8 mouse cellular contexts compared by ENCODE assay signal in the genomic region with DNA sequence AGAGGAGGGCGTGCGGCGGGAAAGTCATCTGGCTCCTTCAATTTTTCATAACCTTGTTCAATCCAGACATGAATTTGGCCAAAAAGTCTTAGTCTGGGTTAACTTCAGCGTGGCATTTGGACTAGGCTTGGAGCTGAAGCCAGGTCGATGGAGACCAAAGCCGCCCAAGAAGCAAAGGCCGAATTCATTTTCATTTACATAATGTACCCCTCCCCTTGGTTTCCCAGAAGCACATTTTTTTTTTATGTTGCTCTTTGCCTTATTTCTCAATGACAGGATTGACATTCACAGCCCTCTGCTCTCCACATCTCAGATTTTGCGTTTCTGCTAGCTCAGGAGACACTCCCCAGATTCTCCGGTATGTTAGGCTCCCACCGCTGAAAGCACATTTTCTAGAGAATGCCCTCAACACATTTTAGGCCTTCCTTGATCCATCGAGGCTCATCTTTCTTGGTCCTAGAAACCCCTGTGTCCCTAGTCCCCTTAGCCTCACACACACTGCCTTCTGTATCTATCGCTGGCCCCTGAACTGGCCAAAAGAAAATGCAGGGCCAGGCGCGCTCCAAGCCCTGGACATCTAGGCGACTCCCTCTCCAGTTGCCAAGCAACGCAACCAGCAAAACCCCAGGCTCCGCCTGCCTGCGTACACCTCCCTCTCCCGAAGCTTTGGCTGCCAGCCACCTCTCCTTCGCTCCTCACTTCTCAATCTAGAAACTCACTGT. TPM values are rescaled to one million over a fixed set of nuclear protein-coding genes. Genes with fewer than 3 reads are reported as not detected.
DNase-seq lines count a peak whose midpoint lies in the region; ATAC-seq lines count a peak whose summit lies in the region.

No protein-coding gene starts in this region.

- H3K4me3 ChIP-seq in hindbrain, embryonic 16.5 days (ENCODE audit: low read length) = peak overlapping the region; percentile 58

- H3K9ac ChIP-seq in hindbrain, embryonic 16.5 days (ENCODE audit: low read depth, low read length) = peak overlapping the region; percentile 55

- H3K27me3 ChIP-seq in hindbrain, embryonic 16.5 days (replicated peaks; ENCODE audit: control insufficient read depth, insufficient read depth, low read length) = no peaks in the 10 kb centered on the region

- DNase-seq in NIH3T3 (ENCODE audit: low read depth) = peak; percentile 46
- DNase-seq in cerebellum, postnatal 36 days = peak; percentile 87 to 92
- DNase-seq in gastrocnemius, adult 8-10 months (ENCODE audit: low spot score in 2 of 2) = peak; percentile 61 to 85
- peak; percentile 68 to 93 for DNase-seq in left cerebral cortex, adult 8-10 months (ENCODE audit: low spot score in 2 of 2)
- DNase-seq in lung, postnatal 4 days = peak; percentile 77 to 86
- DNase-seq in right cerebral cortex, postnatal 4 days = peak; percentile 91
- no peak for DNase-seq in thymus, postnatal 25 days

- ATAC-seq in hindbrain, embryonic 16.5 days = peak; percentile 64

- peak overlapping the region; percentile 84 for H3K4me2 ChIP-seq in hindbrain, embryonic 16.5 days (ENCODE audit: low read length)

- no peaks in the 10 kb centered on the region for H3K9me3 ChIP-seq in hindbrain, embryonic 16.5 days (ENCODE audit: control insufficient read depth, low read length)

- under 1% methylated on average over 20 of the region's 20 CpGs for WGBS in hindbrain, embryonic 16.5 days

- peaks cover 29% of the 10 kb centered on the region for H3K4me1 ChIP-seq in hindbrain, embryonic 16.5 days (ENCODE audit: control insufficient read depth, insufficient read depth, low read depth, low read length)

- H3K36me3 ChIP-seq in hindbrain, embryonic 16.5 days (ENCODE audit: control insufficient read depth, insufficient read depth, low read length) = no peaks in the 10 kb centered on the region

- peak overlapping the region; percentile 87 for H3K27ac ChIP-seq in hindbrain, embryonic 16.5 days (ENCODE audit: low read depth, low read length)

RNA-seq across cellular contexts. Expression of a gene that starts 3.9 kb away (rescaled TPM):
- total RNA-seq in gastrocnemius, adult 8-10 months (2022) = 100 to 1,000 TPM; 100 to 289 (median 178) TPM
- polyA plus RNA-seq in hindbrain, embryonic 16.5 days (2015; fragmentation: Nextera tagmentation; extraction: Ambion mirVana) = 51.9 and 65.1 TPM in 2 replicates
- total RNA-seq in left cerebral cortex, adult 8-10 months (2022) = 10 to 100 TPM; 65.8 to 95.2 (median 82.5) TPM

RNA-seq across cellular contexts. Expression of a gene that starts 46.5 kb away (rescaled TPM):
- total RNA-seq in gastrocnemius, adult 8-10 months (2022) = under 1 TPM in 3 of 4 experiments, not detected in 1; 0.21 to 0.53 (median 0.29) TPM
- polyA plus RNA-seq in hindbrain, embryonic 16.5 days (2015; fragmentation: Nextera tagmentation; extraction: Ambion mirVana) = 465 and 469 TPM in 2 replicates
- 10 to 100 TPM; 49.5 to 63.9 (median 56.1) TPM for total RNA-seq in left cerebral cortex, adult 8-10 months (2022)

Comparison
In these comparisons a context has a peak if more than half of its experiments do, and no peak if none do; other contexts are left out.
1. RNA of a gene that starts 46.5 kb away (total RNA-seq): 49.5 to 63.9 TPM in left cerebral cortex, adult 8-10 months; 0.21 to 0.53 TPM in gastrocnemius, adult 8-10 months; every median in the first group is over 10 times any median in the second.